ENCODE assay signal across 8 mouse cellular contexts in the genomic region with DNA sequence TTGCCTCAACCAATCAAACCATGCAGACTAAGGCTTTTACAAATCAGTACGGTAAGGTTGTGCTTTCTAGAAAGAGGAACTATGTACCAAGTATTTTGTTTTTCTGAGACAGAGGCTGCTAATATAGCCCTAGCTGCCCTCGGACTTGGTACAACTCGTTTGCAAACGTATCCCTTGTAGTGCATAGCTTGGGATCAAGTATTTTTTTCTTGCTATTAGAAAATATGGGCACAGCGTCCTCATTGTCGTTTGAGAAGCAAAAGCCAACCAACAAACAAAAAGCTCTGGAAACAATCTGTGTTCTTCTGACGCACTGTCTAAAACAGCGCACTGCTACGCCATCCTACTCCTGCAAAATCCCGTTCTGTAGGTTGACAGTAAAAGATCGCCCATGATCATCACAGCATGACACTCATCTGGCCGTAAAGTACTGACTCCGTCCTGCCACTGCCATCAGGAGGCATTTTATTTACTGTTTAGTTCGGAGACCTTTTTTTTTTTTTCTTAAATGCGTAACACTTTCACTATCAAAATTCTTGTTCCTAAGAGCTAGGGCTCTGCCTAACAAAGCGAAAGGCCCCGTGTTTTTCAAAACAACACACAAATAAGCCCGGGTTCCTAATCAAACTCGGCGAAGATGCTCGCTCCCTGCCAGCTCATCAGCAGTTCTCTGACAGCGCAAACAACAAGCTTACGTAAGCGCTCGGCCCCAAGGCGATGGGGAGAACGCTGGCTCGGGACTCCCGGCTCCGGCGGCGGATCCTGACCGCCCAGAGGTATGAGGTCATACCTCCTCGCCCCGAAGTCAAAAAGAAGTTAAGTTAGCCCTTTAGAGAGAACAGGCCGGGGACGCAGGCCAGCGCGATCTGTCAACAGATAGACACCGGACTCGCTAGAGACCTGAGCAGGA. TPM values are rescaled to one million over a fixed set of nuclear protein-coding genes. Genes with fewer than 3 reads are reported as not detected.
DNase-seq lines count a peak whose midpoint lies in the region; ATAC-seq and TF ChIP-seq lines count a peak whose summit lies in the region.

No protein-coding gene starts in this region.

- no peaks in the 10 kb centered on the region for H3K27me3 ChIP-seq in forebrain, embryonic 11.5 days (ENCODE audit: control insufficient read depth, insufficient read depth, low read length)
- no peaks in the 10 kb centered on the region for H3K27me3 ChIP-seq in hindbrain, embryonic 11.5 days (ENCODE audit: control insufficient read depth, insufficient read depth, low read length)
- H3K27me3 ChIP-seq in stomach, embryonic 16.5 days (ENCODE audit: control insufficient read depth, insufficient read depth, low read length): no peaks in the 10 kb centered on the region

- TF ChIP-seq CTCF in left cerebral cortex, adult 2 months (IDR thresholded peaks at IDR 0.05): no peak

- peak; percentile 35 for ATAC-seq in forebrain, embryonic 11.5 days (replicated peaks; ENCODE audit: low FRiP score)
- ATAC-seq in hindbrain, embryonic 11.5 days (ENCODE audit: low FRiP score): peak; percentile 21; the same call in 1 of the 2 replicates
- ATAC-seq in megakaryocyte, adult 5-6 weeks (ENCODE audit: poor library complexity, severe bottlenecking): peak; percentile 56
- no peak; the same call in 1 of the 2 replicates for ATAC-seq in stomach, embryonic 16.5 days (ENCODE audit: insufficient read depth, low FRiP score)

- WGBS in forebrain, embryonic 11.5 days: 22% methylated on average over 41 of the region's 41 CpGs
- WGBS in hindbrain, embryonic 11.5 days: 20% methylated on average over 41 of the region's 41 CpGs
- 17% methylated on average over 41 of the region's 41 CpGs for WGBS in stomach, embryonic 16.5 days

- peak; percentile 41 to 53 for DNase-seq in left cerebral cortex, adult 2 months (ENCODE audit: extremely low spot score in 1 of 2, low spot score in 2 of 2)
- DNase-seq in left cerebral cortex, adult 11 months (ENCODE audit: low spot score): no peak
- peak; percentile 71 for DNase-seq in adrenal gland, postnatal 10 days
- no peak for DNase-seq in forebrain, embryonic 11.5 days (ENCODE audit: low spot score)
- peak; percentile 41 for DNase-seq in hindbrain, embryonic 11.5 days (ENCODE audit: low spot score)
- peak; percentile 56 to 63 for DNase-seq in layer of hippocampus, postnatal 36 days

- peak overlapping the region; percentile 99 for H3K27ac ChIP-seq in left cerebral cortex, adult 2 months
- H3K27ac ChIP-seq in forebrain, embryonic 11.5 days (ENCODE audit: low read depth, low read length): no peak overlapping the region
- no peak overlapping the region for H3K27ac ChIP-seq in hindbrain, embryonic 11.5 days (ENCODE audit: low read depth, low read length)
- no peak overlapping the region for H3K27ac ChIP-seq in stomach, embryonic 16.5 days (ENCODE audit: low read length)

- H3K9ac ChIP-seq in forebrain, embryonic 11.5 days (ENCODE audit: low read length): peak overlapping the region; percentile 73
- H3K9ac ChIP-seq in hindbrain, embryonic 11.5 days (ENCODE audit: low read depth, low read length): peak overlapping the region; percentile 74
- peak overlapping the region; percentile 90 for H3K9ac ChIP-seq in stomach, embryonic 16.5 days (ENCODE audit: low read length)

- H3K4me2 ChIP-seq in forebrain, embryonic 11.5 days (ENCODE audit: low read depth, low read length, severe bottlenecking): peak overlapping the region; percentile 97
- peak overlapping the region; percentile 87 for H3K4me2 ChIP-seq in hindbrain, embryonic 11.5 days (replicated peaks; ENCODE audit: low read depth, low read length)
- H3K4me2 ChIP-seq in stomach, embryonic 16.5 days (ENCODE audit: low read depth, low read length): peak overlapping the region; percentile 91

- no peaks in the 10 kb centered on the region for H3K9me3 ChIP-seq in forebrain, embryonic 11.5 days (ENCODE audit: control insufficient read depth, low read length)
- H3K9me3 ChIP-seq in hindbrain, embryonic 11.5 days (ENCODE audit: control insufficient read depth, low read length): no peaks in the 10 kb centered on the region
- H3K9me3 ChIP-seq in stomach, embryonic 16.5 days (replicated peaks; ENCODE audit: control insufficient read depth, low read length): no peaks in the 10 kb centered on the region

- intact Hi-C loops in left cerebral cortex, adult 2 months (cut with DNase I): loop anchor here (2.0 kb wide), 1 partner anchor 23 kb away; a partner anchor contains a TSS

- no peaks in the 10 kb centered on the region; the same call in 1 of the 2 replicates for H3K36me3 ChIP-seq in forebrain, embryonic 11.5 days (ENCODE audit: control insufficient read depth, insufficient read depth, low read length)
- H3K36me3 ChIP-seq in hindbrain, embryonic 11.5 days (ENCODE audit: control insufficient read depth, insufficient read depth, low read length): no peaks in the 10 kb centered on the region
- H3K36me3 ChIP-seq in stomach, embryonic 16.5 days (ENCODE audit: control insufficient read depth, insufficient read depth, low read length): peaks cover 5% of the 10 kb centered on the region; the same call in 1 of the 2 replicates

- peaks cover 13% of the 10 kb centered on the region for H3K4me1 ChIP-seq in forebrain, embryonic 11.5 days (replicated peaks; ENCODE audit: control insufficient read depth, insufficient read depth, low read length)
- peaks cover 10% of the 10 kb centered on the region; the same call in 1 of the 2 replicates for H3K4me1 ChIP-seq in hindbrain, embryonic 11.5 days (replicated peaks; ENCODE audit: control insufficient read depth, insufficient read depth, low read length)
- H3K4me1 ChIP-seq in stomach, embryonic 16.5 days (ENCODE audit: control insufficient read depth, insufficient read depth, low read length): peaks cover 23% of the 10 kb centered on the region

- peak overlapping the region; percentile 94 for H3K4me3 ChIP-seq in left cerebral cortex, adult 2 months
- peak overlapping the region; percentile 100 for H3K4me3 ChIP-seq in forebrain, embryonic 11.5 days (ENCODE audit: low read depth, low read length)
- peak overlapping the region; percentile 100 for H3K4me3 ChIP-seq in hindbrain, embryonic 11.5 days (ENCODE audit: low read depth, low read length)
- peak overlapping the region; percentile 90 for H3K4me3 ChIP-seq in stomach, embryonic 16.5 days (replicated peaks; ENCODE audit: low read length)

RNA-seq across cellular contexts. Expression of a gene that starts 0.8 kb away (rescaled TPM):
- total RNA-seq in left cerebral cortex, adult 2 months (2021): 10 to 100 TPM; 26.9 to 32.3 TPM
- total RNA-seq in adrenal gland, postnatal 10 days (2021): 10 to 100 TPM; 21.9 to 24.6 TPM
- polyA plus RNA-seq in forebrain, embryonic 11.5 days (2014; fragmentation: Nextera tagmentation; extraction: Ambion mirVana): 25.6 and 30.3 TPM in 2 replicates
- 24.0 and 31.3 TPM in 2 replicates for polyA plus RNA-seq in hindbrain, embryonic 11.5 days (2014; fragmentation: Nextera tagmentation; extraction: Ambion mirVana)
- total RNA-seq in layer of hippocampus, postnatal 36 days (2021): 10 to 100 TPM; 30.1 to 34.0 TPM
- 36.1 and 47.1 TPM in 2 replicates for total RNA-seq in megakaryocyte, adult 5-6 weeks (2015)
- total RNA-seq in megakaryocyte, adult 5-6 weeks (2017): 33.2 and 44.6 TPM in 2 replicates
- polyA plus RNA-seq in stomach, embryonic 16.5 days (2015; fragmentation: Nextera tagmentation; extraction: Ambion mirVana): 12.3 and 12.6 TPM in 2 replicates

RNA-seq across cellular contexts. Expression of a gene that starts 1.0 kb away (rescaled TPM):
- total RNA-seq in left cerebral cortex, adult 2 months (2021): 10 to 100 TPM; 68.5 to 75.8 TPM
- total RNA-seq in adrenal gland, postnatal 10 days (2021): 100 to 1,000 TPM; 102 to 112 TPM
- polyA plus RNA-seq in forebrain, embryonic 11.5 days (2014; fragmentation: Nextera tagmentation; extraction: Ambion mirVana): 58.6 and 65.3 TPM in 2 replicates
- polyA plus RNA-seq in hindbrain, embryonic 11.5 days (2014; fragmentation: Nextera tagmentation; extraction: Ambion mirVana): 60.4 and 65.1 TPM in 2 replicates
- 10 to 100 TPM; 79.7 to 84.2 TPM for total RNA-seq in layer of hippocampus, postnatal 36 days (2021)
- 59.5 and 81.8 TPM in 2 replicates for total RNA-seq in megakaryocyte, adult 5-6 weeks (2015)
- total RNA-seq in megakaryocyte, adult 5-6 weeks (2017): 28.1 and 67.3 TPM in 2 replicates
- 96.2 and 118 TPM in 2 replicates for polyA plus RNA-seq in stomach, embryonic 16.5 days (2015; fragmentation: Nextera tagmentation; extraction: Ambion mirVana)

RNA-seq across cellular contexts. Expression of a gene that starts 1.1 kb away (rescaled TPM):
- 10 to 100 TPM; 19.6 to 20.1 TPM for total RNA-seq in left cerebral cortex, adult 2 months (2021)
- 10 to 100 TPM; 10.1 to 15.2 TPM for total RNA-seq in adrenal gland, postnatal 10 days (2021)
- polyA plus RNA-seq in forebrain, embryonic 11.5 days (2014; fragmentation: Nextera tagmentation; extraction: Ambion mirVana): 8.5 and 9.1 TPM in 2 replicates
- polyA plus RNA-seq in hindbrain, embryonic 11.5 days (2014; fragmentation: Nextera tagmentation; extraction: Ambion mirVana): 8.5 and 8.8 TPM in 2 replicates
- total RNA-seq in layer of hippocampus, postnatal 36 days (2021): 10 to 100 TPM; 16.3 to 17.8 TPM
- 3.4 and 4.0 TPM in 2 replicates for total RNA-seq in megakaryocyte, adult 5-6 weeks (2015)
- 1.7 and 2.1 TPM in 2 replicates for total RNA-seq in megakaryocyte, adult 5-6 weeks (2017)
- polyA plus RNA-seq in stomach, embryonic 16.5 days (2015; fragmentation: Nextera tagmentation; extraction: Ambion mirVana): 2.4 and 3.4 TPM in 2 replicates

RNA-seq across cellular contexts. Expression of a gene that starts 22.5 kb away (rescaled TPM):
- total RNA-seq in left cerebral cortex, adult 2 months (2021): 10 to 100 TPM; 84.0 to 91.6 TPM
- 10 to 100 TPM; 47.6 to 66.2 TPM for total RNA-seq in adrenal gland, postnatal 10 days (2021)
- polyA plus RNA-seq in forebrain, embryonic 11.5 days (2014; fragmentation: Nextera tagmentation; extraction: Ambion mirVana): 18.7 and 19.7 TPM in 2 replicates
- 2.8 and 8.5 TPM in 2 replicates for polyA plus RNA-seq in hindbrain, embryonic 11.5 days (2014; fragmentation: Nextera tagmentation; extraction: Ambion mirVana)
- total RNA-seq in layer of hippocampus, postnatal 36 days (2021): 10 to 100 TPM; 84.3 to 90.6 TPM
- 17.2 and 21.8 TPM in 2 replicates for total RNA-seq in megakaryocyte, adult 5-6 weeks (2015)
- 2.3 and 4.9 TPM in 2 replicates for total RNA-seq in megakaryocyte, adult 5-6 weeks (2017)
- polyA plus RNA-seq in stomach, embryonic 16.5 days (2015; fragmentation: Nextera tagmentation; extraction: Ambion mirVana): 1.0 and 1.4 TPM in 2 replicates

RNA-seq across cellular contexts. Expression of a gene that starts 52.2 kb away (rescaled TPM):
- 10 to 100 TPM; 30.5 to 39.6 TPM for total RNA-seq in left cerebral cortex, adult 2 months (2021)
- under 1 TPM in 1 of 2 experiments, not detected in 1; 0.06 TPM for total RNA-seq in adrenal gland, postnatal 10 days (2021)
- polyA plus RNA-seq in forebrain, embryonic 11.5 days (2014; fragmentation: Nextera tagmentation; extraction: Ambion mirVana): 1.5 and 2.2 TPM in 2 replicates
- polyA plus RNA-seq in hindbrain, embryonic 11.5 days (2014; fragmentation: Nextera tagmentation; extraction: Ambion mirVana): 0.56 and 0.63 TPM in 2 replicates
- total RNA-seq in layer of hippocampus, postnatal 36 days (2021): 10 to 100 TPM; 36.3 to 39.0 TPM
- 0.09 and 0.69 TPM in 2 replicates for total RNA-seq in megakaryocyte, adult 5-6 weeks (2015)
- 0.24 TPM in 1 of 2 replicates, not detected in the other for total RNA-seq in megakaryocyte, adult 5-6 weeks (2017)
- 5.0 and 5.7 TPM in 2 replicates for polyA plus RNA-seq in stomach, embryonic 16.5 days (2015; fragmentation: Nextera tagmentation; extraction: Ambion mirVana)

Comparison
In these comparisons a context has a peak if more than half of its experiments do, and no peak if none do; other contexts are left out.
1. DNase-seq: peak in left cerebral cortex, adult 2 months (2 of 2), adrenal gland, postnatal 10 days (single experiment), hindbrain, embryonic 11.5 days (single experiment) and layer of hippocampus, postnatal 36 days (2 of 2); none in left cerebral cortex, adult 11 months (single experiment) and forebrain, embryonic 11.5 days (single experiment).
2. Peak in every context shown above with its lines, with median percentiles within 50 percentile points of each other: H3K4me3 ChIP-seq, H3K4me2 ChIP-seq and H3K9ac ChIP-seq.